Mouse (Mus musculus): ENCODE data around the gene Gpbp1l1.

Gpbp1l1 gene

GRCm38 (mm10) chr4:116557306-116558121, at the start of gene Gpbp1l1:
Gene Gpbp1l1, plus strand, starts transcription at chr4:116557658.
- peak; percentile 99 for DNase-seq

GRCm38 (mm10) chr4:116531109-116531508, 26.3 kb upstream of the Gpbp1l1 start:
- DNase-seq: no peak

- no peak for DNase-seq
Measured at GRCm38 (mm10) chr4:116536351-116536750, 21.1 kb upstream of the Gpbp1l1 start.

GRCm38 (mm10) chr4:116537737-116538136, 19.7 kb upstream of the Gpbp1l1 start:
- no peak for DNase-seq

- no peak for DNase-seq
Measured at GRCm38 (mm10) chr4:116550432-116550831, 7.0 kb upstream of the Gpbp1l1 start.

GRCm38 (mm10) chr4:116553035-116553434, 4.4 kb upstream of the Gpbp1l1 start:
- DNase-seq: no peak

GRCm38 (mm10) chr4:116555413-116556300, 1.8 kb upstream of the Gpbp1l1 start, which contains the start of gene Tmem69:
Gene Tmem69, minus strand, starts transcription at chr4:116555936.
- peak; percentile 86 for DNase-seq

- DNase-seq: peak; percentile 96
Measured at GRCm38 (mm10) chr4:116556561-116557305, 725 bp upstream of the Gpbp1l1 start.

- DNase-seq: no peak
Measured at GRCm38 (mm10) chr4:116558151-116558882, 859 bp downstream of the Gpbp1l1 start.

GRCm38 (mm10) chr4:116595793-116596192, 38.3 kb downstream of the Gpbp1l1 start:
- no peak for DNase-seq

GRCm38 (mm10) chr4:116596379-116596778, 38.9 kb downstream of the Gpbp1l1 start, which contains the start of gene Ccdc17:
Gene Ccdc17, plus strand, starts transcription at chr4:116596654.
- DNase-seq: no peak

- peak; percentile 93 for DNase-seq
Measured at GRCm38 (mm10) chr4:116596978-116597881, 39.8 kb downstream of the Gpbp1l1 start.

- no peak for DNase-seq
Measured at GRCm38 (mm10) chr4:116612621-116613020, 55.2 kb downstream of the Gpbp1l1 start.

- DNase-seq: no peak
Measured at GRCm38 (mm10) chr4:116615237-116615636, 57.8 kb downstream of the Gpbp1l1 start.

- DNase-seq: no peak
Measured at GRCm38 (mm10) chr4:116624831-116625230, 67.4 kb downstream of the Gpbp1l1 start.

- peak; percentile 93 for DNase-seq
Measured at GRCm38 (mm10) chr4:116626658-116627358, 69.3 kb downstream of the Gpbp1l1 start.

GRCm38 (mm10) chr4:116627359-116627716, 69.9 kb downstream of the Gpbp1l1 start:
- peak; percentile 94 for DNase-seq

- peak; percentile 86 for DNase-seq
Measured at GRCm38 (mm10) chr4:116627722-116628662, 70.5 kb downstream of the Gpbp1l1 start, which contains the start of gene Nasp. Gene Nasp, minus strand, starts transcription at chr4:116627941.

- no peak for DNase-seq
Measured at GRCm38 (mm10) chr4:116635197-116635596, 77.7 kb downstream of the Gpbp1l1 start.
